Mouse (Mus musculus) kidney, postnatal 14 days (tissue): ENCODE results near the gene Ctcfl.

ENCODE experiments used
- DNase-seq: peaks from one replicate; pipeline ENCODE4 v3.0.0; 2022; ENCODE audit warnings: mixed read lengths

Ctcfl gene

DNA sequence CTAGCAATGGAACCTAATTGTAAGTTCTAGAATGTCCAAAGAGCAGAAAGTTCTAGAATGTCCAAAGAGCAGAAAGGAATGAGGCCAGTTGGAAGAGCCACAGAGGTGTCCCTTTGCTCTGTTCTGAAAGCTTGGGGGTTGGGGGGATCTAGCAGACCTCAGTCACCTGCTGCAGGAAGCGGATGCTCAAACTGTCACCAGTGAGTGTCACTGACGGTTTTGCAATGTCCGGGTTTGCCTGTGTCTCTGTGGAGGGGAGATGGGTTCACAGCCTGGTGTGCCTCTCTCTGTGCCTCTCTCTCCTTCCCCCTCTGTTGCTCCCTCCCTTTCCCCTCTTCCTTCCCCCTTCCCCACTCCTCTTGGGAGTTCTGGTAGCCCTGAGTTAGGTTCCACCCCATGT is 36.6 kb downstream of the Ctcfl start:
- DNase-seq: no peak

DNA sequence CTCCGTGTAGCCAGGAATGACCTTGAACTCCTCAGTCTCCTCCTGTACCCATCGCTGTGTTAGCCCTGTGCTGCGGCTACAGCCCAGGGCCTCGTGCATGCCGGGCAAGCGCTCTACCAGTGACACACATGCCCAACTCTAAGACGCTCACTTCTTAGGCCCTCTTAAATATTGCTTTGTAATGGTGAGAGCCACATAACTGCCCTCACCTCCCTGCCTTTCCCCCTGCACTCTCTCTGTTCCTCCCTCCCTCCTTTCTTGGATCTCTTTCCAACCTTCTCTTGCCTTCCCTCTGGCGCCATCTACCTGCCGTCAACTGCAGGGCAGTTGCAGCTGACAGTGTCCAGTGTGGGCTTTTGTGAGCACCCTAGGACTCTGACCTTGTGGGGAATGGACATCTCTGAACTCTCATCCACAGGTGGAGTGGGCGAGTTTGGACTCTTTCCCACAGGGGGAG is 38.5 kb downstream of the Ctcfl start:
- DNase-seq: peak; percentile 82

DNA sequence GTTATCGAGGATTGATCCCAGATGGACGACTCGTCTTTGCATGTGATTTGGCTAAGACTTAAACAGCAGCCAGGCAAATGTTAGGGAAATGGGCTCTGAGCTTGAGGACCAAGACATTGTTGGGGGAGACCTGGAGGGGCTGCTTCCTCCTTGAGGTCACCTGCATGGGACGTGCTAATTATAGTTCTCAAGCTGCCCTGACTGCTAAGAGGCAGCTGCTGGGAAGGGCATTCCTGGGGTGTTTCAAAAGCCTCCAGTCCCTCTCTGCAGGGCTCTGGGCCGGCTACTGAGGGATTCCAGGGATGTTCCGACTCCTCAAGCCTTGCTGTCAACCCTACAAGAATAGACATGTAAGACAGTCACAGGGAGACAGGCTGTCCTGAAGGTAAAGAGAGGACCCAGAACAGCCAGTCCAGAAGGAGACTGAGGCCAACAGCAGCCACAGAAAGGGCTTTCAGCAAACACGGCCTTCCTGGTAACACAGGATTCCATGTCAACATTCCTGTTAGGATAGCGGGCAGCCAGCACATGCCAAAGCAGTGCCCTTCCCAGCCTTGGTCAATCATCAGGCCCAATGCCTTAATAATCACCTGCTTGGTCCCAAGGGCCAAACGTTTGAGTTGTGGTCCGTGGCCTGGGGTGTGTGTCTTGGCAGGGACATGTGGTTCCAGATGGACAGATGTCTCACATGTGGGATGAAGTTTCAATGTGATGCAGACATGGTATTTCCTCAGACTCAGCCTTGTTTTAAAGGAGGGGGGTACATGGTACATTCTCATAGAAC is 39.4 kb downstream of the Ctcfl start:
- no peak for DNase-seq

DNA sequence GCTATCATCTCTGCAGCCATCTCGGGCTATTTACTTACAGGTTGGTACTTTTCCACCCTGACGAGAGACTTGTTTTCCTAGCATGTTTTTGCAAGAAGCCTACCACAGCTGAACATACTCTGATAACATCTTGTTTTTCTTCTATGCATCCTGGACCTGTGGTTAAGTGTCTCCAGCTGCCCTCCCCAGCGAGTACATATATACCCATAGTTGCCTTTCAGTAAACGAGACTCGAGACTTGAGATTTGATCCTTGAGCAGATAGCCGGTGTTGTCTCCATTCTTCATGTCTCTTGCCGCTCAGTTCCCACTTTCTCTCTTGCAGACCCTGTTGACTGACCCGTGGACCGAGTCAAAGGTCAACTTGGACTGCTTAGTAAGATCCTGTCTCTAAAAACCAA is 42.4 kb downstream of the Ctcfl start:
- no peak for DNase-seq

DNA sequence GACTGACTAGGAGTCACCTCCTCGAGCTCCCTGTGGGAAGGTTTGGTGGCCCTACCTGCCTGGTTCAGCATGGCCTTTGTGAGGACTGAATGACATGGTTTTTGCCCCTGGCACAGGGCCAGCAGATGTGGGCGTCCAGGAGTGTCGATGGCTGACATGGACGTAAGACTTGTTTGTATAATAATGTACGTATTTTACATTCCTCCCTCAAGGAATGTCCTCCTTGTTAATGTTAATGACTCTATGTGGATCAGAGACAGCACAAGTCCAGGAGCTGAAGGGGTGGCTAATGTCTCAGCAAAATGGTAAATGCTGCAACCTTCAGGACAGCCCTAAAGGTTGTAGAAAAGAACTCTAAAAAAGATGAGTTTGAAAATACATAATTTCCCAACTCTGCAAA is 45.7 kb downstream of the Ctcfl start:
- no peak for DNase-seq

DNA sequence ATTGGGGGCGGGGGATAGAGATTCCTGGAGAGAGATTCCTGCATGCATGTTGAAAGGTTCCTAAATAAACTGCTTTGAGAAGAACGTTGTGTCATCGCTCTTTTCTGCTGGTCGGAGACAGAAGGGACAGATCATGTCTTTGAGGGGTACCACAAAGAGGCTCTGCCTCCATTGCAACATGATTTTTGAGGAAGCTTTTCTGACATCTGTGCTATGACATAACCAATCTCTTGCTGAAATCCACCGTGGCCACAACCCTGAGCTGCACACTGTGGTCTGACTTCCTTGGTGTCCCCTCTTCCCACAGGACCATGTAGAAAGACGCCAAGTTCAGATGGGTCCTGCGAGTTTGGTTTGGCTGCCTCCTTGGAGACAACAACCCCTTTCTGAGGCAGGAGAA is 46.4 kb downstream of the Ctcfl start:
- DNase-seq: no peak

DNA sequence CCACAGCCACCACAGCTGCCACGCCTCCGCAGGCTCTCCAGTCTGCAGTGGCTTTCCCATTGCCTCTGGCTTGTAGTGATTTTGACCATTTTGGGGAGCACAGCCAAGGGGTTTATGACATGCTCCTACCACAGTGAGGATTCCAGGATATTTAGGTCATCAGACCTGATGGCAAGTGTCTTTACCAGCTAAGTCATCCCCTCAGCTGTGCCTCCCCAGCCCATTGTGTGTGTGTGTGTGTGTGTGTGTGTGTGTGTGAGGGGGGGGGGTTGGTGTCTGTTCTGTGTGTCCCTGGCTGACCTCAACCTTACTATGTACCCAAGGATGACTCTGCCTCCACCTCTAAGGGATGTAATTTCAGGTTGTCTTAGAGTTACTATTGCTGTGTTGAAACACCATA is 54.5 kb downstream of the Ctcfl start:
- DNase-seq: no peak

DNA sequence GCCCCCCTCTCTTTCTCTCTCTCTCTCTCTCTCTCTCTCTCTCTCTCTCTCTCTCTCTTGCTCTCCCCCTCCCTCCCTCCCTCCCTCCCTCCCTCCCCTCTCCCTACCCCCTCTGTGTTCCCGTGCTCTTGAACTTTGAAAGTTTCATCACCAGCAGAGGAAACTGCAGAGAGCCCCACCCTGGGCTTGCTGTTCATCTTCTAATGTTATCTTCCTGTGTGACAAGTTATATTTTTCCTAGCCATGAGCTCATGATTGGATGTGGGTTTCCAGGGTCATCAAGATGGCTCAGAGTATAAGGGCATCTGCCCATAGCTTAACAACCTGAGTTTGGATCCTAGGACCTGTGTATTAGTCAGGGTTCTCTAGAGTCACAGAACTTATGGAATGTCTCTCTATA is 56.1 kb downstream of the Ctcfl start:
- no peak for DNase-seq

DNA sequence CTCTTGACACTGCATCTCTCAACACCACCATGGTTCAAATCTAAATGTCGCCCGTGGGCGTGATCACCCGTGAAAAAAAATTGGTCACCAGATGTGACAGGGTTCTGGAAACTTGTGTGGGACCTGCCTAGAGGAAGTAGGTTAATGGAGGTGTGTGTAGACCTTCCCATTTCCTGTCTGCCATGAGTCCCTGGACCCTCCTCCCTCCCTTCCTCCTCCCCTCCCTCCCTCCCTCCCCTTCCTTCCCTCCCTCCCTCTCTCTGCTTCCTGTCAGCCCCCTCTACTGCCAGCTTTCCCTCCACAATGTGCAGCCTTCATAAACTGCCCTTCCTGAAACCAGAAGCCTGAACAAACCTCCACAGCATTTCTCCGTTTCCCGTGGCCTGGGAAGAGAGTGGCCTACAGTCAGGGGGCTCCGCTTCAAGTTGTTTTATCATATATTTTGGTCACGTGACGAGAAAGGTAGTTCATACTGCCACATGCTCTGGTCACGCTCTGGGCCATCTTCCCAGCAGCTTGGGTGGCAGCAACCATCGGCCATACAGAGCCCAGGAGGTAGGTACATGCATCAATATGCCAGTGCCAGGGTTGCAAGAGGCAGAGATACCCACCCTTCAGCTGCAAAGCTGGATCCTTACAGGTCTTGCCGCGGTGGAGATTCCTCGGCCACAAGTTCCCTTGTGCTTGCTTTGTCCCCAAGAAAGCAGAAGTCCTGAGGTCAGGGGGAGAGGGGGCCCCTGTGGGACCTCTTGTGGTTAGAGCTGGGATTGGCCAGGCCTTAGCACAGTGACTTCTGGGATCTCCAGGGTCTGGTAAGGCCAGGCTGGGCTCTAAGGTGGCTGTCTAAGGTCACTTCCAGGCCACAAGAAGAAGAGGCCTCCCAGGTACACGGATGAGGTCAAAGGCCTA is 57.6 kb downstream of the Ctcfl start:
- DNase-seq: no peak

DNA sequence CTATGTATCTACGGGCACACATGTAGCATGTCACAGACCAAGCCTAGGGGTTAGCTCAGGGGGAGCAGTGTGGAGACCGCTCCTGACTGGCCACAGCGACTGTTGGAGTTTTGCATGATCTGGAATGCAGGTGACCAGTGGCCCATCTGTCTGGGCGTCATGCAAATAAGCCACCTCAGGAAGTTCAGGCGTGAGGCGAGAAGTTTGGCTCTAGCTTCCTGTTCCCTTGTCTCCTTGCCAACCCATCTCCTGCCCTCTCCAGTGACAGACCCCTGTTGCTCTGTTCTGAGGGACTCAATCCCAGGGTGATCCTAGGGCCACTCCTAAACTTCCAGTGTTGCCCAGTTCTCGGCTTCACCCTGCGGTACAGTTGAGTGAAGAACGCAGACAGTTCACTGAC is 58.9 kb downstream of the Ctcfl start:
- no peak for DNase-seq

DNA sequence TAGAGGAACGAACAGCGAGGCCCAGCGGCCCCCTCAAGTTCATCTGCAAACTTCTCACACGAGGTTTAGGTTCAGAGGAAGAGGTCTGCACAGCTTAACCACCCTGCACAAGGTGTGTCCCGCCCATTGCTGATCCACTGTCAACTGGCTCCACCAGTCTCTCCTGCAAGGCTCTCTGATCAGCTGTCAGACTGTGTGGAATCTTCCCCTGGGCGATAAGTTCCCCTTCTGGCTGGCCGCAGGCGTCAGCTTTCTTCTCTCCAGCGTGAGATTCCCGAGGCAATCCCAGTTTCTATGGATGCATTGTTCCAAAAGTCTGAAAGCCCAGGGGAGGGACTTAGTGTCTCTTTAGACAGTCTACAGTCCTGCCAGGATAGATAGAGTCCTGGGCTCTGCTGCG is 61.1 kb downstream of the Ctcfl start:
- no peak for DNase-seq

DNA sequence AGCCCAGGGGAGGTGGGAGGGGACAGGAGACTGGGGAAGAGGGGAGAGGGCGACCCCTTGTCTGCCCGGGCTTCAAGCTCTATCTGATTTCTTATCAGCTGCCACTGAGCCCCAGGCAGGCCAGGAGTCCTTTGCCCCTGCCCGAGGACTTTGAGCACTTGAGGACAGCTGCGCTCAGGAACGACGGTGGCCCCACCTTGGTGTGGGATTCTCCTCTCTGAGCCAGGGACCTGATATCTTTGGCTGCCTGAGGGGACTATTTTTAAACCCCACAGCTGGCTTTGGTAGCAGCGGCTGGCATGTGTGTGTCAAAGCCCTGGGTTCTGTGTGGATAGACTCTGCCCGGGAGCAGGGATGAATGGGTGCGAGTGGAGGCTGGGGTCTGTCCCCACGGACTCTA is 61.7 kb downstream of the Ctcfl start:
- no peak for DNase-seq

DNA sequence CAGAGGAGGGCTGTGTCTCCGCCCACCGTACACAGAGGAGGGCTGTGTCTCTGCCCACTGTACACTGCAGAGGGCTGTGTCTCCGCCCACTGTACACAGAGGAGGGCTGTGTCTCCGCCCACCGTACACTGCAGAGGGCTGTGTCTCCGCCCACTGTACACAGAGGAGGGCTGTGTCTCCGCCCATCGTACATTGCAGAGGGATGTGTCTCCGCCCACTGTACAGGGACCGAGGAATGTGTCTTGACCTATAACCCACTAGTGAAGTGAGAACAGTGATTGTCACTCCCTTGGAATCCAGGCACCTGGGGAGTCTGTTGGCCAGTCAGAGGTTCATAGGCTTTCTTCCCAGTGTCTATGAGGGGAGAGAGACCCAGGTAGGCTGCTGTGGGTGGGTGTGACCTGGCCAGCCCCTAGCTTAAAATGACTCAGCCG is 62.4 kb downstream of the Ctcfl start:
- no peak for DNase-seq

DNA sequence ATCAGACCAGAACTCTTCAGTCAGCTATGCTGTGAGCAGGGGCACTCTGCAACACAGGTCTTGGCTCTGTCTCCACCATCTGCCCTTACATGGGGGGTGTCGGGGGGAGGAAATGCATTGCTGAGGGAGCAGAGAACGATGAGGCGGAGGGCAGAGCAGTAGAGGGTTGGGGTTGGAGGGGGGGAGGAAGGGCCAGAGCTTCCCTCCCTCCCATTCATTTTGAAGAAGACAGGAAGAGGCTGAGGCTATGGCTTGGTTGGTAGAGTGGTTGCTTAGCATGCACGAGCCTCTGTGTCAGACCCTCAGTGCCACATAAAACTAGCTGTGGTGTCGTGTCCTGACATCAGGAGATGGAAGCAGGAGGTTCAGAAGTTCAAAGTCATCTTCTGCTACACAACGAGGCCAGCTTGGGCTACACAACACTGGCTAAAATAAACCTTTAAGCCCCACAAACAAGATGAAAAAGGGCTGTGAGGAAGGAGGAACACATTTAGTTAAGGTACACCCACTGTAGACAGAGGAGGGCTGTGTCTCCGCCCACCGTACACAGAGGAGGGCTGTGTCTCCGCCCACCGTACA is 62.9 kb downstream of the Ctcfl start:
- no peak for DNase-seq

DNA sequence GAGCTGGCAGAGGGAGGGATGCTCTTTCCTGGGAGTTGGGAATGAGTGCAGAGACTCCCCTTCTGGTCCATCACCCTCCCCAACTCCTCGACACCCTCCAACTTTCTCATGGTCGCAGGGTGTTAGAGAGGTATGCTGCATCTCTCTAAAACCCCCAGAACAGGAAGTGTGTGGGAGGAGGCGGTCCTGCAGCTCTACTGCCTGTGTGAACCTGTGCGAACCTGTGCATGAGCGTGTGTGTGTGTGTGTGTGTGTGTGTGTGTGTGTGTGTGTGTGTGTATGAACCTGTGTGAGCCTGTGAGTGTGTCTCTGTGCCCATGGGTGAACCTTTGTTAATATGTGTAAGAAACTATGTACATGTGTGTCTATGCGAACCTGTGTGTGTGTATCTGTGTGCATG is 65.5 kb downstream of the Ctcfl start:
- DNase-seq: no peak

DNA sequence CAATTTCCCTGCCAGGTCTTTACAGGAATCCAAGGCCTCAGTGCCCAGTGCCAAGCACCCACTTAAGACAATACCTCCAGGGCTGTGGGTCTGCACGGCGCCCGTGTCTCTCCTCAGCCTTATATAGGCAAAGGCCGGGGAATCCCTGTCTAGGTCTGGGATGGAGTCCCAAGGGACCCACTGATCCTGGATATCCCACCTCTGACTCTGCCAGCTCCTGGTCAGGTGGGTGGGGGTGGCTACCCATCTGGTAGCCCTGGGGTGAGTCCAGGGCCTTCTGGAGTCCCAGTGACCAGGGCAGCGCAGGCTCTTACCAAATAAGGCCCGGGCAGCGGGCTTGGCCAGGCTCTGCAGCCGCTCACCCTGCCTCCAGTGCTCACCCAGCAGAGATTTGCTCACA is 66.4 kb downstream of the Ctcfl start:
- no peak for DNase-seq

DNA sequence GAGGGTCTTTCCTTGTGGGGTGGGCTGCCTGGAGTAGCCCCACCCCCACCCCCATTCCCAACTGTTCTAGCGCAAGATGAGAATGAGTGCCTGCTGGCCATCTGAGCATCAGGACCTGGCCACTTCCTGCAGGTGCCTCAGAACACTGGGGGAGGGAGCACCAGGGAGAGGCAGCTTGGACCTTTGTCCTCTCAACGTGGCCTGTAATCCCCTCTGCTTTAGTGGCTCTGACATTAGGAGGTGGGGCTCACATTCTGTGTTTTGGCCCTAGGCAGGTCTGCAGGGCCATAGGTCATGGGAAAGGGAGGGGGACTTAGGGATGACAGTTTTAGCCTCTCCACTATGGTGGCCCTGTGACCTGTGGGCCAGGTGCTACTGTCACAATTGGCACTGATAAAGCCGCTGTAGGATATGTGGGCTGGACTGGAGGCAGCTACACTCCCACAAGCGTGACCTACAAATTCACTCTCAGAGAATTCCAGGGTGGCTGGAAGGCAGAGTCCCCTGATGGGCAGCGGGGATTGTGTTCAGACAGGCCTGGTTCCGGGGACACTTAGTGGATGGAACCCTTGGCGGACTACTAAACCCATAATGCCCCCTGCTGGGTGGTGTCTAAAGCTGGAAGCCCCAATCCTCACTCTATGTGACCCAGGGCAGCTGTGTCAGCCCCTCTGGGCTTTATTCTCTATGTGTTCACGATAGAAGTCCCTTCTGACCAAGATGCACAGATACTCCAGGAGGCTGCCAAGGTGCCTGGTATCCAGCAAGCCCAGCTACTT is 68.5 kb downstream of the Ctcfl start:
- DNase-seq: no peak

DNA sequence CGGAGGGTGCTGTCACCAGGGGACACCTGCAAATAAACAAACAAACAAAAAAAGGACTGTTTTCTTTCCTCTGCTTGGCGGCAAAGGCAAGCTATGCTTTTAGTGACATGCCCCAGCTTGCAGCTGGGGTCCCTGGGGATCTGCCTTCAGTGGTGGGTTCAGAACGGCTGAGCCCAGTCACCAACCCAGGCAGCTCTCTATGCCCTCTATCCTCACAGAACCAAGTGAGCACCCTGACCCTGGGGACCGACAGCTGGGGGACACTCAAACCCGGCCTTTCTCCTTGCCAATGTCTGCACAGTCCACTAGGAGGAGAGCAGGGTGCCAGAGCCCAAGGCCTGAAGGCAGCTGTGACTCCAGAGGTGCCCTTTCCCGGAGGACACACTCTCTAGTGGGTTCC is 69.5 kb downstream of the Ctcfl start:
- no peak for DNase-seq

DNA sequence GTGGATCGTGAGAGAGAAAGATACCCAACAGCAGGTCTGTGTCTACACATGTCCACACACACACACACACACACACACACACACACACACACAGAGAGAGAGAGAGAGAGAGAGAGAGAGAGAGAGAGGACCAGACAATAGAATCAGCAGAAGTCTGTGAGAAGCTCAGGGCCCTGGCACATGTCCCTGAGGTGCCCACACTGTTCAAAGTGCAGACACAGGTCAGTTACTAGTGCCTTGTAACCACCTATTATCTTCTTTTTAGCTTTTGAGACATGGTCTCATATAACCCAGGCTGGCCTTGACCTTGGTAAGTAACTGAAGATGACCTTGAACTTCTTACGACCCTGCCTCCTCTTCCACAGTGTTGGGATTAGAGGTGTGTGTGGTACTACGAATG is 70.1 kb downstream of the Ctcfl start:
- no peak for DNase-seq

DNA sequence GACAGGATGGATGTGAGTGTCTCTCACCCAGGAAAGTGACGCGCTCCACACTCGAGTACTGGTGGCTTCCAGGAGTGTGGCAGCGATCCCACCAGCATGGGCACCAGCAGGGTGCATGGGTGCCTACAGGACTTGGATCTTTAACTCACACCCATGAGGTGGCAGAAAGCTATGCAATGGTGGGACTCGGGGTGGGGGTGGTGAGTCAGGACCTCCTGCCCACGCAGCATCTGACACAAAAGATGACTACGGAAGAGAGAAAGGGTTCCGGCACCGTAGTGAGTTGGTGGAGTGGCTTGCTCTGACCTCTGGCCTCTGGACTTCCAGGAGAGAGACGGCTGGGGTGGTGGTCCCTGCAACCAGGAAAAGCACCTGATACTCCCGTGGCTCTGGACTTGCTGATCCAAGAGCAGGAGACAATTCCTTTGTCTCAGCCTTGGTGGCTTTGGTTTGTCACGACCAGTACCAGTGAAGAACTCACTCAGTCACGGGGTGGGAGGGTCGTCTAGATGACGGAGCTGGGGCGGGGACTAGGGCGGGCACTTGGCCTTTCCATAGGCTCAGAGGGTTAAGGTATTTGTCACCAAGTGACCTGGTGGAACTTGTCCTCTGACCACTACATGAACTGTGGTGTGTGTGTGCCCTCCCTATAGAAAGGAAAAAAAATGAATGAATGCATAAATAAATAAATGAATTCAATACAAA is 71.1 kb downstream of the Ctcfl start:
- DNase-seq: no peak

DNA sequence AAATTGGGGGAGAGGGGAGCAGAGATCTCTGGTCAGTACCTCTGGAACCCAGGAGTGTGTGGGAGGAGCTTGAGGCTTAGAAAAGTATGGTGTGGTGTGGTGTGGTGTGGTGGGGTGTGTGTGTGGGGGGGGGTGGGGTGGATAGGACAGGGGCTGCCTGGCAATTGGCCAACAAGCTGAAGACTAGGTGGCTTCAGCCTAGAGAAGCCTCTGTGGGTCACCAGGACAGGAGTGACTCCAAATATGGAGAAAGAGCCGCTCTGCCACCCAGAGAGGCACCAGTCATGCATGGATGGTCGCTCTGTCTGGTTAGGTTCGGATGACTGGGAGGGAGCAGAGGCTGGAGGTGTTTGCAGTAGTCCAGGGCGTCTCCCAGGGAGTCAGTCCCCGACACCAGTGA is 71.9 kb downstream of the Ctcfl start:
- DNase-seq: peak; percentile 57

DNA sequence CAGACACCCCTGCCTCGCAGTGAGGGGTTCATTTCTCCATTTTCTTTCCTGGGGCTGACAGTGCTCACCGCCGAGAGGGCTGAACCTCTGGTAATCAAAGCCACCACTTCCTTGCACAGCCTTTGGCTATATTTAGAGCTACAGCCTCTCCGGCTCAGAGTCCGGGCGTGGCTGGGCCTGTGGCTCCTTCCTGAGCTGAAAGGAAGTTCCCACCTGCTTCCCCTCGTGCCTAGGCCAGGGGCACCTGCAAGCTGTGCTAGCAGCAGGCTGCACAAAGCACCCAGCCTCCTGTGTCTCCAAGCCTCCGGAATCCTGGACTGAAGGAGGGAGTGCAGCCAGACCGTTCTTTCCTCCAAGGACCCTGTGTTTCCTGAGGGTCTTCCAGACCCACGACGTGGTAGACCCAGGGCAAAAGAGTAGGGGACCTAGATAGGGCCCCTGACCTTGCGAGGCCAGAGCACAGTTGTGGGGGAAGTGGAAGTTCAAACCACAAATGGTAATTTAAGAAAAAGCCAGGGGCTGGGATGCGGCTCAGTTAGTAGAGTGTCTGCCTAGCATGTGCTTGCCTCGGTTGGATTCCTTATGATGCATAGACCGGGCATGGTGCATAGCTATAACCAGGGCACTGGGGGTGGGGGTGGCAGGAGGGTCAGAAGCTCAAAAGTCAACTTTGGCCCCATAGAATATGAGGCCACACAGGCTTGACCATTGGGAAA is 72.6 kb downstream of the Ctcfl start:
- no peak for DNase-seq
